Mouse (Mus musculus): ENCODE measurements at regions not wholly inside any gene's neighbourhood (a gene's known extent, or its start where the extent isn't known, plus 50 kb on each side); places are given as distances from the start of the nearest gene placed in this dataset.

GRCm38 (mm10) chr1:10919958-10920357 is 493.9 kb upstream of the A830018L16Rik start:
- TF ChIP-seq POLR2A (IDR thresholded peaks at IDR 0.05; ENCODE audit: insufficient read length, low read depth), result no peak
- TF ChIP-seq TCF3 (IDR thresholded peaks at IDR 0.05; ENCODE audit: insufficient read length, low read depth), result no peak
